ENCODE assay signal across 8 mouse cellular contexts in the genomic region with DNA sequence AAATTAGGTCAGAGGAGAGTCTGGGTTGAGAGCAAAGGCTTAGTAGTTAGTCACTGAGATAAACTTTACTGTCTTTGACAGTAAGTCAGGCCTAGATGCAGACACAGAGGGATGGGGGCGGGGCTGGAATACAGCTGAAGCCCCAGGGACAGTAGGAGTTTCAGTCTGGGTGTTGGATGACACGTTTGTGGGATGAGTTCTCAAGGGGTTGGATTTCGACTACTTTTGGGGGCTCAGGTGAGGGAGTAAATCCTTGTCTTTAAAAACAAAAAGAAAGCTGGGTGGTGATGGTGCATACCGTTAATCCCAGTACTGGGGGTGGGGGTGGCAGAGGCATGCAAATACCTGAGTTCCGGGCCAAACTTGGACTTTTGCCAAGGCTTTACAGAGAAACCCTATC. TPM values are rescaled to one million over a fixed set of nuclear protein-coding genes. Genes with fewer than 3 reads are reported as not detected.
DNase-seq lines count a peak whose midpoint lies in the region; ATAC-seq and TF ChIP-seq lines count a peak whose summit lies in the region.

No protein-coding gene starts in this region.

- H3K9ac ChIP-seq in forebrain, embryonic 11.5 days (ENCODE audit: low read length), result no peak overlapping the region
- no peak overlapping the region for H3K9ac ChIP-seq in midbrain, embryonic 14.5 days (replicated peaks; ENCODE audit: low read length)
- H3K9ac ChIP-seq in intestine, postnatal 0 days (ENCODE audit: low read depth, low read length), result no peak overlapping the region
- H3K9ac ChIP-seq in stomach, embryonic 16.5 days (ENCODE audit: low read length), result no peak overlapping the region; the same call in 1 of the 2 replicates
- no peak overlapping the region for H3K9ac ChIP-seq in forebrain, embryonic 15.5 days (replicated peaks)

- peaks cover 56% of the 10 kb centered on the region for H3K4me1 ChIP-seq in forebrain, embryonic 10.5 days
- H3K4me1 ChIP-seq in forebrain, embryonic 11.5 days (replicated peaks; ENCODE audit: control insufficient read depth, insufficient read depth, low read length), result peaks cover 2% of the 10 kb centered on the region
- H3K4me1 ChIP-seq in midbrain, embryonic 10.5 days, result peaks cover 35% of the 10 kb centered on the region
- peaks cover 12% of the 10 kb centered on the region for H3K4me1 ChIP-seq in midbrain, embryonic 14.5 days (ENCODE audit: control insufficient read depth, insufficient read depth, low read length)
- H3K4me1 ChIP-seq in intestine, postnatal 0 days (replicated peaks; ENCODE audit: control insufficient read depth, insufficient read depth, low read length), result peaks cover 17% of the 10 kb centered on the region
- H3K4me1 ChIP-seq in stomach, embryonic 16.5 days (ENCODE audit: control insufficient read depth, insufficient read depth, low read length), result peaks cover 25% of the 10 kb centered on the region
- peaks cover 14% of the 10 kb centered on the region for H3K4me1 ChIP-seq in forebrain, embryonic 15.5 days

- no peak for TF ChIP-seq CTCF in intestine, postnatal 0 days (IDR thresholded peaks at IDR 0.05; ENCODE audit: low read depth)

- no peaks in the 10 kb centered on the region for H3K27me3 ChIP-seq in forebrain, embryonic 10.5 days (ENCODE audit: poor library complexity, severe bottlenecking)
- H3K27me3 ChIP-seq in forebrain, embryonic 11.5 days (ENCODE audit: control insufficient read depth, insufficient read depth, low read length), result no peaks in the 10 kb centered on the region
- H3K27me3 ChIP-seq in midbrain, embryonic 10.5 days (ENCODE audit: low read depth, poor library complexity, severe bottlenecking), result peaks cover 50% of the 10 kb centered on the region
- no peaks in the 10 kb centered on the region for H3K27me3 ChIP-seq in midbrain, embryonic 14.5 days (ENCODE audit: control insufficient read depth, insufficient read depth, low read length)
- H3K27me3 ChIP-seq in intestine, postnatal 0 days (replicated peaks; ENCODE audit: control insufficient read depth, insufficient read depth, low read length), result no peaks in the 10 kb centered on the region
- H3K27me3 ChIP-seq in stomach, embryonic 16.5 days (ENCODE audit: control insufficient read depth, insufficient read depth, low read length), result no peaks in the 10 kb centered on the region
- H3K27me3 ChIP-seq in forebrain, embryonic 15.5 days, result no peaks in the 10 kb centered on the region

- no peak for DNase-seq in forebrain, embryonic 10.5 days (ENCODE audit: extremely low spot score, low spot score)
- DNase-seq in forebrain, embryonic 11.5 days (ENCODE audit: low spot score), result no peak
- no peak for DNase-seq in midbrain, embryonic 10.5 days (ENCODE audit: low spot score)
- no peak for DNase-seq in midbrain, embryonic 14.5 days
- DNase-seq in thymus, adult 18-20 months, result no peak

- H3K4me2 ChIP-seq in forebrain, embryonic 11.5 days (ENCODE audit: low read depth, low read length, severe bottlenecking), result no peak overlapping the region; the same call in 1 of the 2 replicates
- H3K4me2 ChIP-seq in midbrain, embryonic 14.5 days (ENCODE audit: low read length), result no peak overlapping the region
- H3K4me2 ChIP-seq in intestine, postnatal 0 days (replicated peaks; ENCODE audit: low read depth), result peak overlapping the region; percentile 74
- peak overlapping the region; percentile 75 for H3K4me2 ChIP-seq in stomach, embryonic 16.5 days (ENCODE audit: low read depth, low read length)
- H3K4me2 ChIP-seq in forebrain, embryonic 15.5 days (replicated peaks), result no peak overlapping the region

- ATAC-seq in forebrain, embryonic 11.5 days (replicated peaks; ENCODE audit: low FRiP score), result no peak
- no peak for ATAC-seq in midbrain, embryonic 14.5 days (ENCODE audit: low FRiP score, low TSS enrichment)
- no peak for ATAC-seq in intestine, postnatal 0 days
- ATAC-seq in stomach, embryonic 16.5 days (ENCODE audit: insufficient read depth, low FRiP score), result no peak
- no peak for ATAC-seq in forebrain, embryonic 15.5 days (replicated peaks)

- peak overlapping the region; percentile 59; the same call in 1 of the 2 replicates for H3K4me3 ChIP-seq in forebrain, embryonic 10.5 days
- no peak overlapping the region for H3K4me3 ChIP-seq in forebrain, embryonic 11.5 days (ENCODE audit: low read depth, low read length)
- peak overlapping the region; percentile 55; the same call in 1 of the 2 replicates for H3K4me3 ChIP-seq in midbrain, embryonic 10.5 days
- H3K4me3 ChIP-seq in midbrain, embryonic 14.5 days (replicated peaks; ENCODE audit: low read depth, low read length), result no peak overlapping the region
- peak overlapping the region; percentile 44 for H3K4me3 ChIP-seq in intestine, postnatal 0 days (ENCODE audit: low read depth, low read length)
- H3K4me3 ChIP-seq in stomach, embryonic 16.5 days (replicated peaks; ENCODE audit: low read length), result peak overlapping the region; percentile 54; the same call in 1 of the 2 replicates
- no peak overlapping the region for H3K4me3 ChIP-seq in forebrain, embryonic 15.5 days

- no peaks in the 10 kb centered on the region for H3K36me3 ChIP-seq in forebrain, embryonic 10.5 days (replicated peaks)
- no peaks in the 10 kb centered on the region for H3K36me3 ChIP-seq in forebrain, embryonic 11.5 days (ENCODE audit: control insufficient read depth, insufficient read depth, low read length)
- no peaks in the 10 kb centered on the region for H3K36me3 ChIP-seq in midbrain, embryonic 10.5 days
- H3K36me3 ChIP-seq in midbrain, embryonic 14.5 days (ENCODE audit: control insufficient read depth, insufficient read depth, low read length), result no peaks in the 10 kb centered on the region
- H3K36me3 ChIP-seq in intestine, postnatal 0 days (ENCODE audit: control insufficient read depth, insufficient read depth), result no peaks in the 10 kb centered on the region
- H3K36me3 ChIP-seq in stomach, embryonic 16.5 days (ENCODE audit: control insufficient read depth, insufficient read depth, low read length), result no peaks in the 10 kb centered on the region
- no peaks in the 10 kb centered on the region for H3K36me3 ChIP-seq in forebrain, embryonic 15.5 days

- WGBS in forebrain, embryonic 10.5 days, result 14% methylated on average over 5 of the region's 5 CpGs
- WGBS in forebrain, embryonic 11.5 days, result 24% methylated on average over 5 of the region's 5 CpGs
- 14% methylated on average over 5 of the region's 5 CpGs for WGBS in midbrain, embryonic 10.5 days
- WGBS in midbrain, embryonic 14.5 days, result 22% methylated on average over 5 of the region's 5 CpGs
- 31% methylated on average over 5 of the region's 5 CpGs for WGBS in intestine, postnatal 0 days
- whole genome bisulfite sequencing in stomach, embryonic 16.5 days, result 29% methylated on average over 5 of the region's 5 CpGs
- 28% methylated on average over 5 of the region's 5 CpGs for WGBS in forebrain, embryonic 15.5 days

- H3K27ac ChIP-seq in forebrain, embryonic 10.5 days, result no peak overlapping the region
- H3K27ac ChIP-seq in forebrain, embryonic 11.5 days (ENCODE audit: low read depth, low read length), result no peak overlapping the region
- H3K27ac ChIP-seq in midbrain, embryonic 10.5 days (replicated peaks), result no peak overlapping the region
- H3K27ac ChIP-seq in midbrain, embryonic 14.5 days (replicated peaks; ENCODE audit: low read depth, low read length), result no peak overlapping the region
- peak overlapping the region; percentile 95; the same call in 1 of the 2 replicates for H3K27ac ChIP-seq in intestine, postnatal 0 days (ENCODE audit: low read depth, low read length)
- peak overlapping the region; percentile 98 for H3K27ac ChIP-seq in stomach, embryonic 16.5 days (ENCODE audit: low read length)
- H3K27ac ChIP-seq in forebrain, embryonic 15.5 days (replicated peaks), result no peak overlapping the region

- H3K9me3 ChIP-seq in forebrain, embryonic 10.5 days, result no peaks in the 10 kb centered on the region
- no peaks in the 10 kb centered on the region for H3K9me3 ChIP-seq in forebrain, embryonic 11.5 days (ENCODE audit: control insufficient read depth, low read length)
- H3K9me3 ChIP-seq in midbrain, embryonic 10.5 days (replicated peaks), result no peaks in the 10 kb centered on the region
- no peaks in the 10 kb centered on the region for H3K9me3 ChIP-seq in midbrain, embryonic 14.5 days (ENCODE audit: control insufficient read depth, low read length)
- no peaks in the 10 kb centered on the region for H3K9me3 ChIP-seq in intestine, postnatal 0 days (ENCODE audit: control insufficient read depth)
- no peaks in the 10 kb centered on the region for H3K9me3 ChIP-seq in stomach, embryonic 16.5 days (replicated peaks; ENCODE audit: control insufficient read depth, low read length)
- no peaks in the 10 kb centered on the region for H3K9me3 ChIP-seq in forebrain, embryonic 15.5 days

RNA-seq across cellular contexts. Expression of a gene that starts 7.3 kb away (rescaled TPM):
- 9.7 and 9.9 TPM in 2 replicates for polyA plus RNA-seq in forebrain, embryonic 10.5 days (2016; fragmentation: Nextera tagmentation; extraction: Ambion mirVana)
- 12.2 and 12.5 TPM in 2 replicates for polyA plus RNA-seq in forebrain, embryonic 11.5 days (2014; fragmentation: Nextera tagmentation; extraction: Ambion mirVana)
- 7.9 and 8.9 TPM in 2 replicates for polyA plus RNA-seq in midbrain, embryonic 10.5 days (2016; fragmentation: Nextera tagmentation; extraction: Ambion mirVana)
- 6.0 and 7.4 TPM in 2 replicates for polyA plus RNA-seq in midbrain, embryonic 14.5 days (2014; fragmentation: Nextera tagmentation; extraction: Ambion mirVana)
- 5.6 and 5.8 TPM in 2 replicates for polyA plus RNA-seq in intestine, postnatal 0 days (2015; fragmentation: Nextera tagmentation; extraction: Ambion mirVana)
- 9.5 and 10.3 TPM in 2 replicates for polyA plus RNA-seq in stomach, embryonic 16.5 days (2015; fragmentation: Nextera tagmentation; extraction: Ambion mirVana)
- polyA plus RNA-seq in forebrain, embryonic 15.5 days (2015; fragmentation: Nextera tagmentation; extraction: Ambion mirVana), result 5.4 and 5.6 TPM in 2 replicates

RNA-seq across cellular contexts. Expression of a gene that starts 31.6 kb away (rescaled TPM):
- polyA plus RNA-seq in forebrain, embryonic 10.5 days (2016; fragmentation: Nextera tagmentation; extraction: Ambion mirVana), result 0.25 and 0.42 TPM in 2 replicates
- polyA plus RNA-seq in forebrain, embryonic 11.5 days (2014; fragmentation: Nextera tagmentation; extraction: Ambion mirVana), result 0.20 and 0.52 TPM in 2 replicates
- polyA plus RNA-seq in midbrain, embryonic 10.5 days (2016; fragmentation: Nextera tagmentation; extraction: Ambion mirVana), result 0.59 and 0.66 TPM in 2 replicates
- polyA plus RNA-seq in midbrain, embryonic 14.5 days (2014; fragmentation: Nextera tagmentation; extraction: Ambion mirVana), result 0.21 TPM in 1 of 2 replicates, not detected in the other
- polyA plus RNA-seq in intestine, postnatal 0 days (2015; fragmentation: Nextera tagmentation; extraction: Ambion mirVana), result 0.07 and 0.14 TPM in 2 replicates
- polyA plus RNA-seq in stomach, embryonic 16.5 days (2015; fragmentation: Nextera tagmentation; extraction: Ambion mirVana), result 1.3 TPM in 2 replicates
- polyA plus RNA-seq in forebrain, embryonic 15.5 days (2015; fragmentation: Nextera tagmentation; extraction: Ambion mirVana), result 0.36 and 0.40 TPM in 2 replicates

RNA-seq across cellular contexts. Expression of a gene that starts 46.5 kb away (rescaled TPM):
- polyA plus RNA-seq in forebrain, embryonic 10.5 days (2016; fragmentation: Nextera tagmentation; extraction: Ambion mirVana), result 0.33 TPM in 1 of 2 replicates, not detected in the other
- 1.0 TPM in 1 of 2 replicates, not detected in the other for polyA plus RNA-seq in forebrain, embryonic 11.5 days (2014; fragmentation: Nextera tagmentation; extraction: Ambion mirVana)
- polyA plus RNA-seq in midbrain, embryonic 10.5 days (2016; fragmentation: Nextera tagmentation; extraction: Ambion mirVana), result 0.10 and 0.50 TPM in 2 replicates
- polyA plus RNA-seq in midbrain, embryonic 14.5 days (2014; fragmentation: Nextera tagmentation; extraction: Ambion mirVana), result 0.18 and 0.39 TPM in 2 replicates
- polyA plus RNA-seq in intestine, postnatal 0 days (2015; fragmentation: Nextera tagmentation; extraction: Ambion mirVana), result 0.35 and 0.50 TPM in 2 replicates
- polyA plus RNA-seq in stomach, embryonic 16.5 days (2015; fragmentation: Nextera tagmentation; extraction: Ambion mirVana), result 0.68 and 2.5 TPM in 2 replicates
- 0.15 and 0.83 TPM in 2 replicates for polyA plus RNA-seq in forebrain, embryonic 15.5 days (2015; fragmentation: Nextera tagmentation; extraction: Ambion mirVana)

RNA-seq across cellular contexts. Expression of a gene that starts 48.1 kb away (rescaled TPM):
- polyA plus RNA-seq in forebrain, embryonic 10.5 days (2016; fragmentation: Nextera tagmentation; extraction: Ambion mirVana), result 141 and 144 TPM in 2 replicates
- polyA plus RNA-seq in forebrain, embryonic 11.5 days (2014; fragmentation: Nextera tagmentation; extraction: Ambion mirVana), result 103 and 114 TPM in 2 replicates
- polyA plus RNA-seq in midbrain, embryonic 10.5 days (2016; fragmentation: Nextera tagmentation; extraction: Ambion mirVana), result 115 and 128 TPM in 2 replicates
- 27.6 and 30.6 TPM in 2 replicates for polyA plus RNA-seq in midbrain, embryonic 14.5 days (2014; fragmentation: Nextera tagmentation; extraction: Ambion mirVana)
- polyA plus RNA-seq in intestine, postnatal 0 days (2015; fragmentation: Nextera tagmentation; extraction: Ambion mirVana), result 15.0 and 16.8 TPM in 2 replicates
- polyA plus RNA-seq in stomach, embryonic 16.5 days (2015; fragmentation: Nextera tagmentation; extraction: Ambion mirVana), result 55.4 and 57.0 TPM in 2 replicates
- polyA plus RNA-seq in forebrain, embryonic 15.5 days (2015; fragmentation: Nextera tagmentation; extraction: Ambion mirVana), result 42.6 and 44.9 TPM in 2 replicates

Comparison
In these comparisons a context has a peak if more than half of its experiments do, and no peak if none do; other contexts are left out.
1. H3K4me3 ChIP-seq: peak in forebrain, embryonic 10.5 days (single experiment), midbrain, embryonic 10.5 days (single experiment), intestine, postnatal 0 days (single experiment) and stomach, embryonic 16.5 days (single experiment); none in forebrain, embryonic 11.5 days (single experiment), midbrain, embryonic 14.5 days (single experiment) and forebrain, embryonic 15.5 days (single experiment).
2. H3K27ac ChIP-seq: peak in intestine, postnatal 0 days (single experiment) and stomach, embryonic 16.5 days (single experiment); none in forebrain, embryonic 10.5 days (single experiment), forebrain, embryonic 11.5 days (single experiment), midbrain, embryonic 10.5 days (single experiment), midbrain, embryonic 14.5 days (single experiment) and forebrain, embryonic 15.5 days (single experiment).
3. H3K4me2 ChIP-seq: peak in intestine, postnatal 0 days (single experiment) and stomach, embryonic 16.5 days (single experiment); none in forebrain, embryonic 11.5 days (single experiment), midbrain, embryonic 14.5 days (single experiment) and forebrain, embryonic 15.5 days (single experiment).